Mouse (Mus musculus) bone marrow, adult 2 months (tissue): ENCODE data around the gene Fbxl13.

Experiments
- CTCF ChIP-seq: fragments of 200-500 bp; IDR thresholded peaks from 2 replicates; pipeline ENCODE4 v1.5.1; 2011; ENCODE audit warnings: low read length, control low read depth; ENCODE audit not compliant: control insufficient read depth, insufficient read depth
- POLR2A ChIP-seq: fragments of 200-500 bp; IDR thresholded peaks from 2 replicates; pipeline ENCODE4 v1.6.1; 2011; ENCODE audit warnings: low read depth, mild to moderate bottlenecking, control low read depth, low read length, borderline replicate concordance; ENCODE audit not compliant: control insufficient read depth

GRCm38 (mm10) chr5:21526835-21527485, 118.5 kb downstream of the Fbxl13 start:
- TF ChIP-seq CTCF = no peak
- no peak for TF ChIP-seq POLR2A
